Mouse (Mus musculus) cortical plate, adult 2 months (tissue): ENCODE measurements around the gene Slc25a45.

Experiments
- CTCF ChIP-seq: fragments of 200-500 bp; IDR thresholded peaks from 2 replicates; pipeline ENCODE4 v1.5.1; 2011; ENCODE audit warnings: mild to moderate bottlenecking, control low read depth, low read length; ENCODE audit not compliant: insufficient read depth; ENCODE audit errors: extremely low read depth
- POLR2A ChIP-seq: fragments of 200-500 bp; IDR thresholded peaks from 2 replicates; pipeline ENCODE4 v1.6.1; 2011; ENCODE audit warnings: mild to moderate bottlenecking, low read length, control low read depth; ENCODE audit not compliant: insufficient read depth; ENCODE audit errors: extremely low read depth

- peak; percentile 43; the same call in 1 of the 2 replicates for TF ChIP-seq POLR2A
- TF ChIP-seq CTCF = no peak
These were observed 16.5 kb downstream of the Slc25a45 start, which contains the start of gene Tigd3 for GRCm38 (mm10) chr19:5894002-5894678.
